Mouse (Mus musculus) embryonic fibroblast, embryonic 13.5 days (primary cell): Measurements from ENCODE around the gene Ptprcap. TPM values are rescaled to one million over a fixed set of nuclear protein-coding genes. Genes with fewer than 3 reads are reported as not detected.

Experiments used
- H3K27ac ChIP-seq: 2 replicates; pipeline ENCODE4 v1.5.1; 2012; ENCODE audit warnings: low read length, control low read depth, inconsistent platforms; ENCODE audit not compliant: insufficient read depth
- H3K4me1 ChIP-seq: 2 replicates; pipeline ENCODE4 v1.6.1; 2011; ENCODE audit warnings: low read length; ENCODE audit not compliant: control insufficient read depth, insufficient read depth
- H3K4me3 ChIP-seq: 2 replicates; pipeline ENCODE4 v1.5.1; 2011; ENCODE audit warnings: mild to moderate bottlenecking, control low read depth, low read length; ENCODE audit not compliant: insufficient read depth
- CTCF ChIP-seq: IDR thresholded peaks from 2 replicates; pipeline ENCODE4 v1.5.1; 2011; ENCODE audit warnings: mild to moderate bottlenecking, control low read depth, low read length, moderate library complexity, borderline replicate concordance; ENCODE audit not compliant: insufficient read depth
- POLR2A ChIP-seq: IDR thresholded peaks from 2 replicates; pipeline ENCODE4 v1.6.1; 2011; ENCODE audit warnings: low read depth, mild to moderate bottlenecking, control low read depth, low read length, moderate library complexity
- polyA plus RNA-seq: library from polyadenylated mRNA; stranded (reverse); fragments of >200 nt; gene quantifications from 2 replicates; pipeline ENCODE4 v1.2.4, GENCODE M21; 2011; ENCODE audit warnings: low read depth; ENCODE audit not compliant: missing spikeins, insufficient read length

Ptprcap gene
- polyA plus RNA-seq, result 0.50 TPM in 1 of 2 replicates, not detected in the other

- H3K4me3 ChIP-seq, result no peak within 1 kb of the TSS
- TF ChIP-seq CTCF (no peak), POLR2A (0 out of 2 replicates have a peak, but pooled peaks have one; percentile 11)
- no peak within 1 kb of the TSS for H3K27ac ChIP-seq
- H3K4me1 ChIP-seq, result no peaks in the 10 kb centered on the region
Observed at GRCm38 (mm10) chr19:4153232-4153654, at the start of gene Ptprcap. Gene Ptprcap, plus strand, starts transcription at chr19:4153604.

GRCm38 (mm10) chr19:4103792-4104191 lies 49.6 kb upstream of the Ptprcap start:
- no peak overlapping the region for H3K27ac ChIP-seq
- TF ChIP-seq POLR2A, result no peak
- TF ChIP-seq CTCF, result no peak

GRCm38 (mm10) chr19:4104675-4105194 lies 48.7 kb upstream of the Ptprcap start:
- H3K27ac ChIP-seq, result no peak overlapping the region
- no peak for TF ChIP-seq CTCF
- H3K4me3 ChIP-seq, result no peak overlapping the region
- H3K4me1 ChIP-seq, result no peaks in the 10 kb centered on the region; the same call in 1 of the 2 replicates

More at GRCm38 (mm10) chr19:4103792-4104191, 49.6 kb upstream of the Ptprcap start:
- Histone ChIP-seq H3K4me3 (no peak overlapping the region), H3K4me1 (peaks cover 5% of the 10 kb centered on the region; the same call in 1 of the 2 replicates)

- H3K4me1 ChIP-seq, result no peaks in the 10 kb centered on the region
- no peak overlapping the region for H3K27ac ChIP-seq
- TF ChIP-seq CTCF (no peak), POLR2A (no peak)
- H3K4me3 ChIP-seq, result no peak overlapping the region
Observed at GRCm38 (mm10) chr19:4106654-4107053, 46.8 kb upstream of the Ptprcap start.

- H3K4me1 ChIP-seq, result 0 out of 2 replicates have a peak, but pooled peaks cover 2% of the 10 kb centered on the region
- no peak overlapping the region for H3K4me3 ChIP-seq
- H3K27ac ChIP-seq, result no peak overlapping the region
- TF ChIP-seq POLR2A (no peak), CTCF (no peak)
Observed at GRCm38 (mm10) chr19:4108535-4108934, 44.9 kb upstream of the Ptprcap start.

- Histone ChIP-seq H3K27ac (no peak overlapping the region), H3K4me3 (no peak overlapping the region)
- no peak for TF ChIP-seq POLR2A
- TF ChIP-seq CTCF, result no peak
Observed at GRCm38 (mm10) chr19:4112063-4112960, 41.1 kb upstream of the Ptprcap start.

GRCm38 (mm10) chr19:4113186-4113805 lies 40.1 kb upstream of the Ptprcap start:
- no peak overlapping the region for H3K4me3 ChIP-seq
- peak overlapping the region; percentile 21 for H3K27ac ChIP-seq
- 0 out of 2 replicates have a peak, but pooled peaks cover 2% of the 10 kb centered on the region for H3K4me1 ChIP-seq
- TF ChIP-seq CTCF, result no peak
- no peak for TF ChIP-seq POLR2A

More at GRCm38 (mm10) chr19:4112063-4112960, 41.1 kb upstream of the Ptprcap start:
- 0 out of 2 replicates have a peak, but pooled peaks cover 2% of the 10 kb centered on the region for H3K4me1 ChIP-seq

GRCm38 (mm10) chr19:4113806-4114230 lies 39.6 kb upstream of the Ptprcap start:
- TF ChIP-seq POLR2A, result no peak
- TF ChIP-seq CTCF, result no peak
- Histone ChIP-seq H3K4me1 (0 out of 2 replicates have a peak, but pooled peaks cover 2% of the 10 kb centered on the region), H3K4me3 (no peak overlapping the region), H3K27ac (peak overlapping the region; percentile 21)

GRCm38 (mm10) chr19:4114551-4114950 lies 38.9 kb upstream of the Ptprcap start:
- no peak overlapping the region for H3K27ac ChIP-seq
- TF ChIP-seq CTCF (no peak), POLR2A (no peak)
- 0 out of 2 replicates have a peak, but pooled peaks cover 2% of the 10 kb centered on the region for H3K4me1 ChIP-seq

More at GRCm38 (mm10) chr19:4114551-4114950, 38.9 kb upstream of the Ptprcap start:
- H3K4me3 ChIP-seq, result no peak overlapping the region
